Comparison of ENCODE assay signal across 8 mouse cellular contexts in the genomic region with DNA sequence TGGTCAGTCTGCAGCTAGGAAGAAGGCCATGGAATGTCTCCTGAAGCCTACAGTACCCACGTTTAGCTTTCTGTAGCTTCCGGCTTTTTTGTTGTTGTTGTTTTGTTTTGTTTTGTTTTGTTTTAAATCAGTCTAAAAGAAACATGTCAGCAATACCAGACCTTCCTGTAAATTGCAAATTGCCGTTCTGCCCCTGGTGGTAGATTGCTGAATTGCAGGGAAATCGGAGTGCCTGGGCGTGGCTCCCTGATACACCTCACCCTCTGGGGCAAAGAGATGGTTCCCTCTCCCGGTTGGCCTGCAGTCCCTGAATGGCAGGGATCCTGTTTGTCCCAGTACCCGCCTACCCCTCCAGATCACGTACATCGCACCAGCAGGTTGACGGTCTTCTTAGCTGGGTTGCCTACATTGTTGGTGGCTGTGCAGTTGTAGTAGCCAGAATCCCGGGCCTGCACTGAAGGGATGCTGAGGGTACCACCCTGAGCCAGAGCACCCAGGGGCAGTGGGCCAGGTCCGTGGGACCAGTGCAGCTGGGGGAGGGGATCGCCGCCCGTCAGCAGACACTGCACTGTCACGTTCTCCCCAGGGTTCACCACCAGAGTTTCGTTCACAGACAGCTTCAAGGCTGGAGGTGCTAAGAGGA.
DNase-seq lines count a peak whose midpoint lies in the region; ATAC-seq and TF ChIP-seq lines count a peak whose summit lies in the region.

No protein-coding gene starts in this region.

- no peaks in the 10 kb centered on the region for H3K27me3 ChIP-seq in Patski
- 0 out of 2 replicates have a peak, but pooled peaks cover 3% of the 10 kb centered on the region for H3K27me3 ChIP-seq in heart, embryonic 14.5 days (ENCODE audit: control insufficient read depth, insufficient read depth, low read length)
- no peaks in the 10 kb centered on the region for H3K27me3 ChIP-seq in lung, postnatal 0 days (replicated peaks; ENCODE audit: insufficient read depth, low read length)

- POLR2A ChIA-PET in Patski (lab: Charles Lee), result no interaction called here

- no peak overlapping the region for H3K4me2 ChIP-seq in heart, embryonic 14.5 days (ENCODE audit: low read length)
- no peak overlapping the region for H3K4me2 ChIP-seq in lung, postnatal 0 days (replicated peaks; ENCODE audit: low read depth, low read length)

- peak; percentile 83 for TF ChIP-seq CTCF in Patski (IDR thresholded peaks at IDR 0.05)
- TF ChIP-seq CTCF in layer of hippocampus, adult 2 months (conservative IDR thresholded peaks at IDR 0.05), result peak; percentile 94
- TF ChIP-seq CTCF in lung, postnatal 0 days (IDR thresholded peaks at IDR 0.05), result peak; percentile 82

- no peaks in the 10 kb centered on the region for H3K9me3 ChIP-seq in heart, embryonic 14.5 days (ENCODE audit: control insufficient read depth, low read length)
- no peaks in the 10 kb centered on the region for H3K9me3 ChIP-seq in lung, postnatal 0 days (ENCODE audit: low read length)

- ATAC-seq in Patski, result no peak
- ATAC-seq in heart, embryonic 14.5 days (ENCODE audit: insufficient number of reproducible peaks, insufficient read depth, low FRiP score, low read depth), result 0 out of 2 replicates have a peak, but pooled peaks have one; percentile 14
- peak; percentile 16; the same call in 1 of the 2 replicates for ATAC-seq in lung, postnatal 0 days

- 35% methylated on average over 17 of the region's 17 CpGs for WGBS in heart, embryonic 14.5 days
- 38% methylated on average over 17 of the region's 17 CpGs for WGBS in lung, postnatal 0 days

- no peak for TF ChIP-seq EP300 in lung, postnatal 0 days (IDR thresholded peaks at IDR 0.05)

- H3K36me3 ChIP-seq in heart, embryonic 14.5 days (ENCODE audit: control insufficient read depth, insufficient read depth, low read length), result no peaks in the 10 kb centered on the region
- no peaks in the 10 kb centered on the region for H3K36me3 ChIP-seq in lung, postnatal 0 days (ENCODE audit: insufficient read depth, low read length)

- peak; percentile 85 for DNase-seq in CD4-positive, CD25-positive, alpha-beta regulatory T cell, adult 2 months (ENCODE audit: low read depth, low spot score)
- DNase-seq in Patski (ENCODE audit: low read depth, low spot score), result no peak
- peak; percentile 83 to 87 for DNase-seq in cerebellum, postnatal 36 days
- peak; percentile 59 to 82 for DNase-seq in layer of hippocampus, adult 2 months (ENCODE audit: low spot score in 2 of 2)
- DNase-seq in lung, postnatal 0 days (ENCODE audit: low spot score), result peak; percentile 33
- DNase-seq in retina, postnatal 7 days (ENCODE audit: low read depth, low spot score), result peak; percentile 36
- DNase-seq in urinary bladder, adult 2 months (ENCODE audit: low spot score), result peak; percentile 36

- CTCF ChIA-PET in Patski (lab: Charles Lee), result interaction anchor here (0.9 to 1.7 kb wide), 7 partner anchors 15 to 35 kb away, joined by 3 to 5 read pairs (median 4); no protein-coding TSS in a partner anchor

- H3K27ac ChIP-seq in heart, embryonic 14.5 days (replicated peaks in 1 of 2; ENCODE audit: control insufficient read depth in 1 of 2, insufficient read depth in 1 of 2, low read depth in 2 of 2, low read length in 2 of 2), result no peak overlapping the region
- no peak overlapping the region for H3K27ac ChIP-seq in layer of hippocampus, adult 2 months
- H3K27ac ChIP-seq in lung, postnatal 0 days (ENCODE audit: low read length), result no peak overlapping the region

- no peak overlapping the region for H3K4me3 ChIP-seq in heart, embryonic 14.5 days (ENCODE audit: control insufficient read depth in 1 of 2, insufficient read depth in 1 of 2, low read depth in 1 of 2, low read length in 2 of 2)
- no peak overlapping the region for H3K4me3 ChIP-seq in layer of hippocampus, adult 2 months
- H3K4me3 ChIP-seq in lung, postnatal 0 days (ENCODE audit: low read depth, low read length), result no peak overlapping the region

- H3K9ac ChIP-seq in heart, embryonic 14.5 days (ENCODE audit: low read length), result no peak overlapping the region
- H3K9ac ChIP-seq in lung, postnatal 0 days (replicated peaks; ENCODE audit: low read depth), result no peak overlapping the region

- in situ Hi-C loops in Patski (cut with MboI; ENCODE audit: low pct_unique_long_range_greater_than_20kb), result no loop called here

- peaks cover 4 to 7% of the 10 kb centered on the region in 2 experiments for H3K4me1 ChIP-seq in heart, embryonic 14.5 days (ENCODE audit: control insufficient read depth in 2 of 2, insufficient read depth in 2 of 2, low read length in 2 of 2)
- no peaks in the 10 kb centered on the region for H3K4me1 ChIP-seq in lung, postnatal 0 days (ENCODE audit: insufficient read depth, low read depth, low read length)
